Mouse (Mus musculus) heart, embryonic 14.5 days (tissue): ENCODE results near the gene Bscl2. TPM values are rescaled to one million over a fixed set of nuclear protein-coding genes. Genes with fewer than 3 reads are reported as not detected.

ENCODE experiments used
- ATAC-seq: fragments of 200-750 bp; cut with Nextera tagmentation; 2 replicates; pipeline ENCODE4 v1.8.0; 2017; ENCODE audit warnings: low read depth, moderate TSS enrichment; ENCODE audit not compliant: insufficient number of reproducible peaks, insufficient read depth, low FRiP score
- H3K27ac ChIP-seq, 2 experiments: fragments of 200-500 bp in 1 of 2; fragments of 300-500 bp in 1 of 2; sonication (generic) in 1 of 2; replicated peaks in 1 of 2; 2 replicates each; pipeline ENCODE4 v1.5.1; 2012 to 2014; ENCODE audit warnings: low read depth in 2 of 2, low read length in 2 of 2, control low read depth in 1 of 2, mild to moderate bottlenecking in 1 of 2, mixed read lengths in 1 of 2; ENCODE audit not compliant: control insufficient read depth in 1 of 2, insufficient read depth in 1 of 2
- H3K27me3 ChIP-seq: fragments of 300-500 bp; sonication (generic); 2 replicates; pipeline ENCODE4 v1.6.1; 2014; ENCODE audit warnings: mild to moderate bottlenecking, low read length, control low read depth; ENCODE audit not compliant: control insufficient read depth, insufficient read depth
- H3K36me3 ChIP-seq: fragments of 300-500 bp; sonication (generic); 2 replicates; pipeline ENCODE4 v1.6.1; 2014; ENCODE audit warnings: mild to moderate bottlenecking, control low read depth, low read length, mixed read lengths; ENCODE audit not compliant: control insufficient read depth, insufficient read depth
- H3K4me1 ChIP-seq, 2 experiments: fragments of 200-500 bp in 1 of 2; fragments of 300-500 bp in 1 of 2; sonication (generic) in 1 of 2; 2 replicates each; pipeline ENCODE4 v1.6.1; 2012 to 2014; ENCODE audit warnings: low read length in 2 of 2, control low read depth in 1 of 2, mixed read lengths in 1 of 2; ENCODE audit not compliant: control insufficient read depth in 2 of 2, insufficient read depth in 2 of 2
- H3K4me2 ChIP-seq: fragments of 300-500 bp; sonication (generic); 2 replicates; pipeline ENCODE4 v1.6.1; 2014; ENCODE audit warnings: mild to moderate bottlenecking, low read length
- H3K4me3 ChIP-seq, 2 experiments: fragments of 200-500 bp in 1 of 2; fragments of 300-500 bp in 1 of 2; sonication (generic) in 1 of 2; 2 replicates each; pipeline ENCODE4 v1.5.1; 2012 to 2014; ENCODE audit warnings: low read length in 2 of 2, mild to moderate bottlenecking in 2 of 2, control low read depth in 1 of 2, low read depth in 1 of 2, moderate library complexity in 1 of 2; ENCODE audit not compliant: control insufficient read depth in 1 of 2, insufficient read depth in 1 of 2
- H3K9ac ChIP-seq: fragments of 300-500 bp; sonication (generic); 2 replicates; pipeline ENCODE4 v1.6.1; 2014; ENCODE audit warnings: mild to moderate bottlenecking, low read length
- H3K9me3 ChIP-seq: fragments of 300-500 bp; sonication (generic); 2 replicates; pipeline ENCODE4 v1.6.1; 2016; ENCODE audit warnings: low read length, control low read depth; ENCODE audit not compliant: control insufficient read depth
- WGBS: fragments of 180-500 bp; shearing (Covaris S2); extraction: QIAGEN DNeasy Blood & Tissue Kit; methylation state at CpG from one replicate; pipeline ENCODE4 v1.1.7; 2014; 5-methylcytosine and 5-hydroxymethylcytosine counted together
- polyA plus RNA-seq: library from polyadenylated mRNA; unstranded; fragments of >200 nt; fragmentation: Nextera tagmentation; extraction: Ambion mirVana; gene quantifications from 2 replicates; pipeline ENCODE4 v1.2.1, GENCODE M21; 2014

The Bscl2 gene
- polyA plus RNA-seq, 1 experiment from 2014 or later, result 45.0 TPM

DNA sequence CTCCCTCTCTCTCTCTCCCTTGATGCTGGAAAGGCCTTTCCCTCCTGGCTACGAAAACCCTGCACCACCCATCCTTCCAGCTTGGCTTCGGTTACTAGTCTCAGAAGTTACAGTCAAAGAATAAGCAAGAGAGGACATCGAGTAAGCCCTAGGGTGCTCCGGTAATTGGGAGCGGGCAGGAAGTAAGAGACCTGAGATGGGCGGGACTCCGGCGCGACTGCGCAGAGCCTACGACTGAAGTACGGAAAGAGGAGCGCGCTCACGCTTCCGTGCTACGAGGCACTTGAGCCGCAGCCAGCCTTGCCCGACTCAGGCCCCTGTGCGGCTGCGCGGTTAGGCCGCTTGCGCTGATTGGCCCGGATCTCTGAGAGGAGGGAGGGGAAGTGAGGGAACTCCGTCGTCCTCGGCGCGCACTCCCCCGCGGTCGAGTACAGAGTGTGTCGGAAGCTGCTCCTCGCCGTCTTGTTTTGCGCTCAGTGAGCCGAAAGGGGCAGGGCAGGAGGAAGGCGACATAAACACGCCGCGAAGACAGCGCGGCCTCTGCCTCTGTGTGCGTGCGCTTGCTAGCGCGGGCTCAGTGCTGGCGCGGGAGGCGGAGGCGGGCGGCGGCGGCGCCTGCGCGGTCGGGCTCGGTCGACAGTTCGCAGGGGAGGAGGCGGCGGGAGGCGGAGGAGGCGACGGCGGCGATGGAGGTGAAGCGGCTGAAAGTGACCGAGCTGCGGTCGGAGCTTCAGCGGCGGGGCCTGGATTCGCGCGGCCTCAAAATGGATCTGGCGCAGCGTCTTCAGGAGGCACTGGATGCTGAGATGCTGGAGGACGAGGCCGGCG, 17.5 kb upstream of the Bscl2 start, which contains the start of gene Hnrnpul2:
Hnrnpul2 (plus strand) TSS at position 415 of the 828 bp plus-strand sequence.
- Histone ChIP-seq H3K4me1 (peaks cover 7 to 34% of the 10 kb centered on the region in 2 experiments), H3K4me2 (peak within 1 kb of the TSS; percentile 98), H3K9ac (peak within 1 kb of the TSS; percentile 98), H3K27me3 (no peaks in the 10 kb centered on the region), H3K4me3 (peak within 1 kb of the TSS; percentile 90 to 96), H3K36me3 (peaks cover 47% of the 10 kb centered on the region), H3K27ac (peak within 1 kb of the TSS; percentile 98 to 100), H3K9me3 (no peaks in the 10 kb centered on the region)
- ATAC-seq, result peak; percentile 95
- WGBS, result under 1% methylated on average over 81 of the region's 83 CpGs

DNA sequence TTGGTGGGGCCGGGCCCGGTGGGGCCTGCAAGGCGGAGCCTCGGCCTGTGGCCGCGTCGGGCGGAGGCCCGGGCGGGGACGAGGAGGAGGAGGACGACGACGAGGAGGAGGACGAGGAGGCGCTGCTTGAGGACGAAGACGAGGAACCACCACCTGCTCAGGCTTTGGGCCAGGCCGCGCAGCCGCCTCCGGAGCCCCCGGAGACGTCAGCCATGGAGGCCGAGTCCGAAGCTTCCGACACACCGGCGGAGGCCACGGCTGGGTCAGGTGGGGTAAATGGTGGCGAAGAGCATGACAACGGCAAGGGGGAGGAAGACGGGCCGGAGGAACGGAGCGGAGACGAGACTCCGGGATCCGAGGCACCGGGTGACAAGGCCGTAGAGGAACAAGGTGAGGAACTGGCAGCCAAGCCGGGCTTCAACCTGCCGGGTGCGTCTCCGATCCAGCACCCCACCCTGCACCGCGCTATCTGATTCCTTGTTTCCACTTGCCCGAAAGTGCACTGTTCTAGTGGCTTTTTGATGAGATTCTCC, 16.8 kb upstream of the Bscl2 start:
- H3K4me3 ChIP-seq, result peak overlapping the region; percentile 90 to 96
- H3K36me3 ChIP-seq, result peaks cover 47% of the 10 kb centered on the region
- peak overlapping the region; percentile 98 to 100 for H3K27ac ChIP-seq
- 0 out of 2 replicates have a peak, but pooled peaks have one; percentile 7 for ATAC-seq
- H3K4me2 ChIP-seq, result peak overlapping the region; percentile 97
- under 1% methylated on average over 48 of the region's 48 CpGs for WGBS
- H3K9ac ChIP-seq, result peak overlapping the region; percentile 98
- H3K9me3 ChIP-seq, result no peaks in the 10 kb centered on the region
- H3K27me3 ChIP-seq, result no peaks in the 10 kb centered on the region
- H3K4me1 ChIP-seq, result peaks cover 7 to 34% of the 10 kb centered on the region in 2 experiments

DNA sequence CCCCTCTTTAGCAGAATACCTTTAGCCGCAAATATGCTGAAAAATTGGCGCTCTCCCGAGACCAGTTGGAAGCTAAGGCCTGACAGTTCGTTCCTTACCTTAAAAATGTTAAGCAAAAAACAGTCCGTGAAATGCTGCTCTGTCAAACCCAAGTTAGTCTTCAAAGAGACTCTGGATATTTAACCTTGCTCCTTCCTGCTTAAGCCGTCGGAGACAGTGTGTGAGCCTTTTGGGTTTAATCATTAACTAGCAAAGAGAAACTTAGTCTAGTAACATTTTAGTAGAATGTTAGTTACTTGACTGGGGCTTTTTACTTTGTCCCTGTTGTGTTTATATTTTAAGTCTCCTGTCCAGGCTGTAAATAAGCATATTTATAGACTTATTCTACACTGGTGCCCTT, 16.1 kb upstream of the Bscl2 start:
- ATAC-seq, result no peak

DNA sequence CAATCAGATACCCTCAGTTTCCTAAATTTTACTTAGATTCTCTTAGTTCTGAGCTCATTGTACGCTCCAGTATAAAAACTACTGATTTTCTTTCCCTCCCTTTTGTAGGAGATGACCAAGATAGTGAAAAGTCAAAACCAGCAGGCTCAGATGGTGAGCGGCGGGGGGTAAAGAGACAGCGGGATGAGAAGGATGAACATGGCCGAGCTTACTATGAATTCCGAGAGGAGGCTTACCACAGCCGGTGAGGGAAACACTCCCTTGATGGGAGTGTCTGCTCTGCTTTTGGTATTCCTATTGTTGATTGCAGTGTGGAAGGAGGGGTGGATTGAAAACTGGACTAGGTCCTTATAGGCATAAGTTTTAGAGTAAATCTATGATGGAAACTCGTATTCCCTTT, 14.6 kb upstream of the Bscl2 start:
- no peaks in the 10 kb centered on the region for H3K27me3 ChIP-seq
- peaks cover 55% of the 10 kb centered on the region for H3K36me3 ChIP-seq
- H3K4me1 ChIP-seq, result peaks cover 4 to 21% of the 10 kb centered on the region in 2 experiments; a peak in 3 of 4 replicates
- H3K4me2 ChIP-seq, result peak overlapping the region; percentile 97
- H3K27ac ChIP-seq, result no peak overlapping the region
- 69% methylated on average over 8 of the region's 8 CpGs for WGBS
- ATAC-seq, result no peak
- no peaks in the 10 kb centered on the region for H3K9me3 ChIP-seq
- peak overlapping the region; percentile 20 to 96 for H3K4me3 ChIP-seq
- peak overlapping the region; percentile 98; the same call in 1 of the 2 replicates for H3K9ac ChIP-seq

More for the DNA sequence above, 16.1 kb upstream of the Bscl2 start:
- Histone ChIP-seq H3K27ac (peak overlapping the region; percentile 98 to 100; a peak in 2 of 4 replicates), H3K4me3 (peak overlapping the region; percentile 90 to 96), H3K27me3 (no peaks in the 10 kb centered on the region), H3K9me3 (no peaks in the 10 kb centered on the region), H3K4me1 (peaks cover 7 to 34% of the 10 kb centered on the region in 2 experiments), H3K36me3 (peaks cover 47% of the 10 kb centered on the region), H3K9ac (peak overlapping the region; percentile 98), H3K4me2 (peak overlapping the region; percentile 97)
- WGBS, result under 1% methylated on average over 7 of the region's 7 CpGs

DNA sequence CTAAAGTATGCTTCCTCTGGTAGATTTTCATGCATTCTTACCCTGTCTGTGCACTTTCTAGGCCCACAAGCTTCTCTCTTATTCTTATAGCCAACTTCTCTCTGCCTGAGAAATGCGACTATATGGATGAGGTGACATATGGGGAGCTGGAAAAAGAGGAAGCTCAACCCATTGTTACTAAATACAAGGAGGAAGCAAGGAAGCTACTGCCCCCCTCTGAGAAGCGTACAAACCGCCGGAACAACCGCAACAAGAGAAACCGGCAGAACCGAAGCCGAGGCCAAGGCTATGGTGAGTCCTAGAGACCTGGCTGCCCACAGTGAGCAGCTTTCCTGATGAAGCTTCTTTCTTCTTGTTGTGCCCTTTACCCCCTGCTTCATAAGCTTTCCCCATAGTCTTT, 7.6 kb upstream of the Bscl2 start, which contains the start of gene AC129217.1:
AC129217.1 (plus strand) TSS at position 114 of the 400 bp plus-strand sequence.
- H3K27me3 ChIP-seq, result no peaks in the 10 kb centered on the region
- no peaks in the 10 kb centered on the region for H3K4me1 ChIP-seq
- 87% methylated on average over 8 of the region's 8 CpGs for WGBS
- no peaks in the 10 kb centered on the region for H3K9me3 ChIP-seq
- no peak for ATAC-seq
- H3K27ac ChIP-seq, result no peak within 1 kb of the TSS
- no peak within 1 kb of the TSS for H3K4me3 ChIP-seq
- peaks cover 100% of the 10 kb centered on the region for H3K36me3 ChIP-seq
- H3K4me2 ChIP-seq, result no peak within 1 kb of the TSS
- no peak within 1 kb of the TSS for H3K9ac ChIP-seq

DNA sequence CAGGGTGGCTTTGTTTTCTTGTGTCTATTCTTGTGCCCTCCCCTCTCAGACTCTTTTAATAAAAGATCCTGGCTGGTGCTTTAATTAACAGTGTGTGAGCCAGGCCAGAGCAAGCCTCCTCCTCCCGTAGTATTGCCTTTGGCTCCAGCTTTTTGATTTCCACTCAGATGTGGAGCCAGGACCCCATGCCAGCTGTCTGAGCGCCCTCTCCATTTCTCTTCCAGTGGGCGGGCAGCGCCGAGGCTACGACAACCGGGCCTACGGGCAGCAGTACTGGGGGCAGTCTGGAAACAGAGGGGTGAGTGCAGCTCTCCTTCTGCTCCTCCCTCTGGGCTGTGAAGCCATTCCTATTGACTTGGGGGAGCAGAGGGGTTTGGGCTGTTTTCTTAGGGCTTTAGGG, 6.6 kb upstream of the Bscl2 start:
- Histone ChIP-seq H3K36me3 (peaks cover 99% of the 10 kb centered on the region), H3K9ac (no peak overlapping the region), H3K27me3 (no peaks in the 10 kb centered on the region), H3K4me3 (no peak overlapping the region), H3K4me1 (no peaks in the 10 kb centered on the region), H3K27ac (no peak overlapping the region), H3K9me3 (no peaks in the 10 kb centered on the region), H3K4me2 (no peak overlapping the region)
- no peak for ATAC-seq
- 95% methylated on average over 8 of the region's 8 CpGs for WGBS

DNA sequence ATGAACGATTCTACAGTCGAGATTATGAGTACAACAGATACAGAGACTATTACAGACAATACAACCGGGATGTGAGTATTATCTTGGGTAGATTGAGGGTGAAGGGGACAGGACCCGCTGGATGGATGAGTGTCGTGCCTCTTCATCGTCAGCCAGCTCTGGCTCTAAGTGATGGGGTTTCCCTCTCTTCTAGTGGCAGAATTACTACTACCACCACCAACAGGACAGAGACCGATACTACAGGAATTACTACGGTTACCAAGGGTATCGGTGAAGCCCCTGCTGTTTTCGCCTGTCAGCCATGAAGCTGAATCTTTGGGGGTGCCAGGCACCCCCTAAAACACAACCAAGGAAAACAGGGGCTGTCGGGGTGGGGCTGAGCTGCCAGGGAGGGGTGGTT, 6.0 kb upstream of the Bscl2 start:
- Histone ChIP-seq H3K9me3 (no peaks in the 10 kb centered on the region), H3K4me1 (no peaks in the 10 kb centered on the region), H3K4me2 (no peak overlapping the region), H3K36me3 (peaks cover 99% of the 10 kb centered on the region), H3K27ac (no peak overlapping the region), H3K4me3 (no peak overlapping the region), H3K27me3 (no peaks in the 10 kb centered on the region), H3K9ac (no peak overlapping the region)
- 76% methylated on average over 11 of the region's 11 CpGs for WGBS
- no peak for ATAC-seq
